Mouse (Mus musculus) thymus, postnatal 4 days (tissue): ENCODE results near the gene Apod.
"Not testable (repeated sequence)": the region's sequence is repeated elsewhere in the genome, so short reads cannot be mapped to it uniquely, and the experiment has no call there.

Experiments used
- DNase-seq: peaks from one replicate; pipeline ENCODE4 v3.0.0; 2021

Gene Apod

DNA sequence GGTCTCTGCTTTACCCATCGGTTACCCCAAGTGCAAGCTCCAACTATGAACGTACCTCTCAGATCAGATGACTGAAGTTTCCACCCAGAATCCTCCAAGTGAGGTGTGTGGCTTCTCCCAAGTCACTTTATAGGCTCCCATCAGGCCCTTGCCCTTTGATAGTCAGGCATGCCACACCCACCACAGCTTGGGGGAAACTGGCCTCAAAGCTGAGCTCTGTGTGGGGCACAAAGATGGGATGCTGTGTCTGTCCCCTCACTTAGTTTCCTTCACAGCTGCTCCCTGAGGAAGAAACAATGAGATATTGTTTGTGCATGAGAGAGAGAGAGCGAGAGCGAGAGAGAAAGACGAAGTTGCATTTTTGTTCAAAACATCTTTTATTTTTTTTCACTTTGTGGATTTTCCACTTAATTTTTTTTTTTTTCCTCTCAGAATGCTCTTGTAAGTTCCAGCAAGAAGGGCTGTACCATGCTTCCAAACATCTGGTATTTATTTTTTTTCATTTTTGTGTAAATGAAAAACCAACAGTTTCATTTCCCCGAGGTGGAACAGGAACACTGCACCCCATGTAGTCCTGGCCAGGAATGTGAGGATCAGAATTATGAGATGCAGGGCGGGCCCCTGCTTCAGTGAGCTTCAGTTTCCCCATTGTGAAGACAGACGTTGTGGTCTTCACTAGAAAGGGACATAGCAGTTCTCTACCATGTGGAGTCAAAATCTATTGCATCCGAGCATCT, at the start of gene Apod:
Gene Apod (minus strand): TSS at position 312 of the 737 bp plus-strand sequence.
- DNase-seq: no peak

DNA sequence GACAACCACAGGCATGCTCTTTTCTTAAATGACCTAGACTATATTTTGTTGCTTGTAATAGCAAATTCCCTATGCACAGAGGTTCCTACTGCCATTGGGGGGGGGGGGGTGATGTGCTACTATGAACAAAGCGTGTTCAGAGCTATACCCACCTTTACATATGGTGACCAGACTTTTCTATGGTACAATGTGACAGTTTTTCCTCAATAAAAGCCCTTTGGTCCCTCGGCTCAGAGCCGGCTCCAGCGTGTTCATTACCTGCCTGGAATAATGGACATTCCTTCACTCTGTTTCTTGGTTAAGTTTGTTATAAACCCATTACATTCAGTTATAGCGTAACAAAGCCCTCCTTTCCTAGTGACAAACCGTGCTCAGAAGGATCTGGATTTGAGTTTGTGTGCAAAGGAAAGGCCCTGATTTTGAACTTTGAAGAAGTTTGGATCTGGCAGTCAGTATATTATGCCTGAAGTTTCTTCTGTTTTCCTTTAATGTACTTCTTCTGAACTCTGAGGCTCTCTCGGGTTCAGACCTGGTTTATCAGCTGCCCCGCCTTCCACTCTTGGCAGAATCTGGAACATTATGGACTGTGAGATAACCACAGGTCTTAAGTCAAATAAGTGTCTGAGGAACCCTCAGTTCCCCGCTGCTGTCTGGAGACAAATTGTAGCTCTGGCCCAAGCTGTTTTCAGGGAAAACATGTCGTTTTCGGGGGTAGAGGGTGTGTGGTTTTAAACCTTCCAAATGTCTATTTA, 49.3 kb upstream of the Apod start:
- DNase-seq: no peak

DNA sequence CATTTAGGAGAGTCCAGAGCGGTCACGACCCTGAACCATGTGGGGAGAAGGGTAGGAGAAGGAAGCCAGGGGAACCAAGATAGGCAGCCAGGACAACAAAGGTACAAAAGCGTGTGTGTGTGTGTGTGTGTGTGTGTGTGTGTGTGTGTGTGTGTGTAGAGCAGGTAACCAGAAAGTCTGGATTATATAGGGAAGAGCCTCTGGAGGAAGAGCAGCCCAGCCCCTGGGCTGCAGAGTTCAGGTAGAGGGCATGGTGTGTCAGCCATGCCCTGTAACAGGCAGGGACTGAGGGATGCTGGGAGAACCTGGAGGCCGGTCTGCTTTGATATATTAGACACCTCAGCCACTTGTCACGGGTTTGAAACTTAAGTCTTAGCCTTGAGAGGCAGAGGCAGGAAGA, 44.9 kb upstream of the Apod start:
- DNase-seq: no peak

DNA sequence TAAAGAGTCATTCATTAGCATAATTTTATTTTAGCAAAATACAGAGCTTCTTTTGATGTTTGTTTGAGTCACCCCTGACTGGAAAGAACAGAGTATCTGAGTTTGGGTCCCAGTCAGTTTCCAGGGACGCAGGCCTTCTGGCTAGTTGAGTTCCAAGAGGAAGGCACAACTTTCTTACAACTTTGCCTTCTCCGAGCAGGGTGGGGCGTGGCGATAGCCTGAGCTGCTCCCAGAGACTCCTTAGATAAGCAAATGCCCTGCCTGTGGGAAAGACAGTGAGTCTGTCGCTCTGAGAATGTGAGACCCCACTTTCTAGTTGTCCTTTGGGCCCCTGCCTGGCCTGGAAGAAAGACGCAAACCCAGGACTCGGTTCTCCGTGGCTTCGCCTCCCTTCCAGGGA, 44.4 kb upstream of the Apod start:
- no peak for DNase-seq

DNA sequence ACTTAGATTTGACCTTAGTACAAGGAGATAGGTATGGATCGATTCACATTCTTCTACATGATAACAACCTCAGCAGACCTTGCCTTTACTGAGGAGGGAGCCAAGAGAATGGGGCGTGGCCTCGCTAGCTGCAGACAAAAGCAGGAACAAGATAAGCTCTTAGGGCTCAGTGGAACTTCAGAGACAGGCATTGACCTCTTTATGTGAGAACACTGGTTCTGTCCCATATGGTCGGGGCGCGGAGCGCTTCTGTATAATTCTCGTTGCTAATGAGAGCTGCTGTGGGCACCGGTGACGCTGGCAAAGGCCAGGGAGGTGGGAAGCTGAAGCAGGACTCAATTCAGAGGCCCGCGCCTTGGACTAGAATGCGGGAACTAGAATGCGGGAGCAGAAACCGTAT, 44.0 kb upstream of the Apod start:
- no peak for DNase-seq

DNA sequence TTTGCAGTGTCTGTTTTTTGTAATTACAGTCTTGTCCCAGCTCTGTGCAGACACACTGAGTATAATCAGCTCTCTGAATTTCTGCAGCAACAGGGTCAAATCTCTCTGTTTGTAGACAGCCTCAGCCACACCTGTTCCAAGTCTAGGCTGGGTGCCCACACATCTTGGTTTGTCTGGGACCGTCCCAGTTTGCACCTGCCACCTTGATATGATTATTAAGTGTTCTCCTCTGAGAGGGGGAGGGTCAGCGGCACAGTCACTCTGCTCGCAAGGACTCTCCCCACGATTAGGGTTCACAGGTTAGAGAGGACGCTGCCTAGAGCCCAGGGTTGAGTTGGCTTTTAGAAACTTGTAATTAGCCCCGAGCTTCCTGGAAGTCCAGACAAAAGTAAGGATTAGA, 41.3 kb upstream of the Apod start:
- no peak for DNase-seq

DNA sequence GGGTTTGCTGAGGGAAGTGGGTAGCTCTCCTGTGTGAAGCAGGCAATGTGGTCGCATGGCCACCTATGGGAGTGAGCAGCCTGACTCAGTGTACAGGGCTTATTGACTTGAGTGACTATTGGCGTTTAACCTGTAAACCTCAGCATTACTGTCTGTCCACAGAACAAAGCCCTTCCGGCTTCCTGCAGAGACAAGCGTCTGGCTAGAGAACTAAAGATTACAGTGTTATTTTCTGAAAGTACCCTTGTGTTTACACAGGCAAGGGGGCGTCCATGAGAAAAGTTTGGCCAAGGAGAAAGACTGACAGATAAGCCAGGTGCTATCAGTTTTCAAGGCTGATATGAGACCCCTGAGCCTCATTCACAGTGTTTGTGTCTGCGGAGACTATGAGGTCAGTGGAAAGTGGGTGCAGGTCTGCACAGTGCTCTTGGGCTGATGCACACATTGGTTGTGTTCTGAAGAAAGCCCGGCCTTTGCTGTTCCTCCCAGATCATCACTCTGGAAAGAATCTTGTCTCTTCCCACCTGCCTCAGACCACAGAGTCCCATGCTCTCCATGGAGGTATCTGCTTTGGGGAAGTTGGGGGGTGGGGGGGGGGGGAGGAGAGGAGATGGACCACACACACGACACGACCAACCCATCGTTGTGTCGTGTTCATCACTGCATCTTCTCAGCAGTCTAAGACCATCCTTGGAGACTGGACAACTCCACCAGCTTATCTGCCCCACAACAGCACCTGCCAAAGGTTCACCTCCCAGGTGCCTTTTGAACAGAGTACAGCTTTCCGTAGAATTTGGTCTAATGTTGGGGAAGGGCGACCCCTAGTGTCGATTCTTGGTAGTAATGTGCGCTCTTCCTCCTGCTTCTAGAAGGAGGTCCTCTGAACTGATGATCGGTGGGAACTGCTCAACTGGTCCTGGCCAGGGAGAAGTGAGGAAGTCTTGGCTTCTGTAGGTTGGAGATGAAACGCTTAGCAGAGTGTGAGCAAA, 40.0 kb upstream of the Apod start:
- DNase-seq: peak; percentile 85

DNA sequence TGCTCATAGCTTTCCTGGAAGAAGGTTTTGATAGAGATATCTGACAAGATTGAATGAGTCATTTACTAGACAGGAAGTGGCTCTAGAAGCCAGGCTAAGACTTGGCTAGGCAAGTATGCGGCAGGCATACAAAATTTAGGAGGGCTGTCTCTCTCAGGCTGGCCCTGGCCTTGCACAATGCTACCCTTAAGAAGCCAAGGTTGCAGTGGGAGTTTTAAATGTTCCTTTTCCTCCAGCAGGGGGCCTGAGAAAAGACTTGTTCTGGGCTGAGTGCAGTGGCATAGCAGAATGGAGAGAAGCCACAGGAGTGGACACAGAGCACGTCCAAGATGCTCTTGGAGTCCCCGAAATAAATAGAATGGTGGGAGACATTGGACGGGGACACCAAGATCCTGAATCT, 38.4 kb upstream of the Apod start:
- DNase-seq: peak; percentile 23

DNA sequence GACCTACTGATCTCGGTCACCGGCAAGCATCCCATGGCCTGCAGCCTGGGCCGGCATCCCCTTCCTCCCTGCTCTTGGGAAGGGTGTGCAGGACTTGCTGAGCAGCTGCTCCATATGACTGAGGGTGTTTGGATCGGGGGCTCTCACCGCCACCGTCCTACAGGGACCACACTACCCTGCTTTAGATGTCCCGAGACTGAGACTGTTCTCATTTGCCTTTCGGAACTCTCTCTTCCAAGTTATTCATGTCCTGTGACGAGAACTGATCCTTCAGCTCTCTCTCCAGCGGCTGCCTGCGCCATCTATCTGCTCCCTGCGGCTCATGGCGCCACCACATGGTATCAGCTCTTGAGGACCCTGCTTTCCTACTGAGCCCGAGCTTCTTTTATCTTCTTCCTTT, 33.0 kb upstream of the Apod start:
- peak; percentile 18 for DNase-seq

DNA sequence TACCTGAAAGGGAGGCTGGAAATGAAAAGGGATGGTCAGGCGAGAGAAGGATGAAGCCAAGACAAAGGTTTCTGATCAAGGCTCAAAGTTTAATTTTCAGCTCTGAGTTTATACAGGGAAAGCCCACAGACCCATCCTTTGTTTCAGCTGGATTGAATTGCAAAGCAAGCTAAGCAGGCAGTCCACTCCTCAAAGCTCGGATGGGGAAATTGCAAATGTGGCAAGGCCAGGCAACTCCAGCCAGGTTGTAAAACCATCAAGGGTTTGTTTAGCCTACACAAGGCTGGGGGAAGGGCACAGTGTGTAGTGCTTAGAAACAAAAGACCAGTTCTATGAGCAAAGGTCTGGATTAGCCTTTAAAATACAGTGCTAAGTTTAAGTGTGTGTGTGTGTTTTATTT, 28.4 kb upstream of the Apod start:
- DNase-seq: no peak

DNA sequence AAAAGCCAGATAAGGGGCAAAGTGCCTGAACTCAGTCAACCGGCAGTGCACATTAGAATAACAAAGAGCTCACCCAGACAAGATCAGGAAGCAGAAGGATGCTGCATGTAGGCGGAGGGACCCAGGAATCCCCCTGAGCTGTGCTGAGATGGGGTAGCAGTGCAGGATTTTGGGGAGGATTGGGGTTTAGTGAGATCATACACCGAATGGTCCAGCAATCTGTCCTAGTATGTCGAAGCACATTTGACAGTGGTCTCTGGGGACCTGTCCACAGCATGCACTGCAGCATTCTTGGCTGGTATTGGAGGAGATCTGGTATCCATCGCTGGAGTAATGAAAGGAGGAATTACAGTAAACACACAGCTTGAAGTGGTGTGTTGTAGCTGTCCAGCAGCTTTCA, 27.9 kb upstream of the Apod start:
- DNase-seq: no peak

DNA sequence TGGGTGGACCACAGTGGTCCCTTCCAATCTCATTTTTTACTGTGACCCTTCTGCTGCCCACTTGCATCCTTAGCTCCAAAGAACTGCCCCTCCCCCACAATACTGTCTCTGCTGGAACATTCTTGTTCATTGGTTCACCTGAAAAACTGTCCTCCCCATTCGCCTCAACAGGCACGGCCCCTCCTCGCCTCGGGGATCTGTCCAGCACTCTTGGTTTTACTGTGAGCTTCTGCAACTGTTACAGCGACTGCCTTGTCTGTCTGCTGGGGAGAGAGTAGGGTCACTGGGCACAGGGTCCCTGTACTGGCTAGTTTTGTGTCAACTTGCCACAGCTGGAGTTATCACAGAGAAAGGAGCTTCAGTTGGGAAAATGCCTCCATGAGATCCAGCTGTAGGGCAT, 24.7 kb upstream of the Apod start:
- DNase-seq: no peak

DNA sequence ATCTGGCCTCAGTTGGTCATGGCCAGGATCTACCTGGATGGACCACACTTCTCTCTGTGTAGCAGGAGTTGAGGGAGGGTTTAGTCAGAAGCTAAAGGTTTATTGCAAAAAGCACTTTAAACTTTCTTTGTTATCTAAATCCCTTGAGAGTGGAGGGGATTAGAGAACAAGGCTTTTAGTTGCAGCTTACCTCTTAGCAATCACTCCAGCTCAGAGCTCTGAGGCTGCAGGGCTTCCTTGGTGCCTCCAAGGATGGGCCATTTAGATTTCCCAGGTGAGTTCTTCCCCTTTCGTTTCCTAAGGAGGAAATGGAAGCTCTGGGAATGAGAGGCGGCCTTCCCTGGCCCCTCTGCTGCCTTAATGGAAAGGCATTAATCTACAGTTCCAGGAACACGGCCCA, 23.3 kb upstream of the Apod start:
- no peak for DNase-seq

DNA sequence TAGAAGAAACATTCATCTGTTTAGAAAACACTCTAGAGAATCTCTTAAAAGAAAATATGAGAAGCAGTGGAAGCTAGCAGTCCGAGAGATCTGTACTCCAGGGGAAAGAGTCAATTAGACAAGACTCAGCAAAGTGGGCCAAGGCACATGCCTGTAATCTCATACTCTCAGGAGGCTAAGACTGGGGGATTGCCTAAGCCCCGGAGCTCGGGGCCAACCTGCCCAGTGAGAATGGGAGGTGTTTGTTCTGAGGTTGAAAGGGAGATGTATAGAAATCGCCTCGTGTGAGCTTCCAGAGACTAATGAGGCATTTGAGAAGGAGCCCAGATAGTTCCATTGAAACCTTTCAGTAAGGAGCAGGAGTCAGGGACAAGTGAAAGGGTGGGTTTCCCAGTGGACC, 20.2 kb upstream of the Apod start:
- no peak for DNase-seq

DNA sequence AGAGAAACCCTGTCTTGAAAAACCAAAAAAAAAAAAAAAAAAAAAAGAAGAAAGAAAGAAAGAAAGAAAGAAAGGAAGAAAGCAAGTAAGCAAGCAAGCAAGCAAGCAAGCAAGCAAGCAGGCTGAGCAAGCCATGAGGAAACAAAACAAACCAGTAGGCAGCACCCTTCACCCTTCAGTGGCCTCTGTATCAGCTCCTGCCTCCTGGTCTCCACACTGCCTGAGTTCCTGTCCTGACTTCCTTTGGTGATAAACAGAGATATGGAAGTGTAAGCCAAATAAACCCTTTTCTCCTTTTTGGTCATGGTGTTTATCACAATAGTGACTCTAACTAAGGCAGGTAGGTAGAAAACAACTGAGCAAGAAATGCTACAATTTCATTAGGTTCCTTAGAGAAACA, 18.0 kb upstream of the Apod start:
- DNase-seq: no peak

DNA sequence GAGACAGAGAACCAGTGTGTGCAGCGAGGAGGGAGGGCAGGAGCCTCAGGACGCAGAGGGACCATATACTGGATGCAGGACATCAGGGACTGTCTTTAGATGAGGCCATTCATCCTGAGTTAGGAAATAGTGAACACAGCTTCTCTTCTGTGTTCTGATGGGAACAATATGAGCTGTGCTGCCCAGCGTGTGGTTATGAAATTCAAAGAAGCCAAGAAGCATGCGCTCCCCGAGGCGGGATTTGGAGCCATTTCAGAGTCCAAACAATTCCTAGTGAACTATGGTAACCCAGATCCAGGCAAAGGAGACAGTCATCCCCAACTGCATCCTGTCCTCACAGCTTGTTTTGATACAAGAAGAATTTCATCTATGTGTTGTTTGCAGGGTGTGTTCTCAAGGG, 16.4 kb upstream of the Apod start:
- not testable (repeated sequence) for DNase-seq

DNA sequence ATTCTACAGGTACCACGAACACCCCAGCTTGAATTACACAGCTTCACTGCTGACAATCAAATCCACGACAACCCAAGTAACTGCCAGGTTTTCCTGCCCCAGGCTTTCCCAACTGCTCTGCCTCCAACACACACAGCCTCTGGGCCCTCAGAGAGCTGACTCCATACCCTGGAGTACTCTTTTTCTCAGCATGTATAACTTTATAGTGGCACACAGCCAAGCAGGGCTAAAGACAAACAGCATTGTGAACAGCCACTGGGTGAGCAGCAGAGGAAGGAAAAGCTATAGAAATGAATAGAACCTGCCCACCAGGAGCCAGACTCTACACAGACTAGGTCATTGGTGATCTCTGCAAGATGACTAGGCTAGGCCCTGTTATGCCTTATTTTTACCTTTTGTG, 15.1 kb upstream of the Apod start:
- DNase-seq: no peak

DNA sequence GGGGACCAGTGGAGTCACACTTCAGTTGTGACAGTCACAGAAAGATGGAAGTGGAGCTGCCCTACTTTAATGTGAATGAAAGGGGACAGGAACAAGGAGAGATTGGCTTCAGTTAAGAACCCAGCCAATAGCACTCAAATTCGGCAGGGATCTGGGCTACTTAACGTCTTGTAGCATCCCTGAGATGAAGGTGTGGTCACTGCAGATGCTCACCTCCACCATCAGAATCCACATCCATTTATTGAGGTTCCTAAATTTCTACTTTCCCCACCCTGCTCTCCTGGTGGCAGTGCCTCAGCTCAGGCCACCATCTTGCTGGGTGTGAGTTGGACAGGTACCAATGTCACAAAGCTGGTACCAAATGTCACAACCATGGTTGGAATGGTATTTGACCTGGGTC, 13.3 kb upstream of the Apod start:
- DNase-seq: no peak

DNA sequence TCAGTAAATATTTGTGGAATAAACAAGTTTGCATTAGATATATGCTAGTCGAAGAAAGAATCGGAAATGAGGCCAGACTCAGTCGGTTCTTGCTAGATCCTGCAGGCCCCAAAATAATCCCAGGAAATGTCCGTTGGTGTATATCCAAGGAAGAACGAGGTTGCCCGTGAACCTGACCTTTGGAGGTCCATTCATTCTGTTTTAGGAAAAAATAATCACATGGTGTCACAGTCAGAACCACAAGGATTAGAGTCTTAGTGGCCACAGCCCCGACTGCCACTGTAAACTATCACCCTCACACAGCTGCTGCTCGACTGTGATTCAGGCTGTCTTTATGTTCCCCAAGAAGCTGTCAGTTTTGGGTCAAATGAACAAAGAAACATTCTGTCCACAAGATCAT, 12.8 kb upstream of the Apod start:
- no peak for DNase-seq

DNA sequence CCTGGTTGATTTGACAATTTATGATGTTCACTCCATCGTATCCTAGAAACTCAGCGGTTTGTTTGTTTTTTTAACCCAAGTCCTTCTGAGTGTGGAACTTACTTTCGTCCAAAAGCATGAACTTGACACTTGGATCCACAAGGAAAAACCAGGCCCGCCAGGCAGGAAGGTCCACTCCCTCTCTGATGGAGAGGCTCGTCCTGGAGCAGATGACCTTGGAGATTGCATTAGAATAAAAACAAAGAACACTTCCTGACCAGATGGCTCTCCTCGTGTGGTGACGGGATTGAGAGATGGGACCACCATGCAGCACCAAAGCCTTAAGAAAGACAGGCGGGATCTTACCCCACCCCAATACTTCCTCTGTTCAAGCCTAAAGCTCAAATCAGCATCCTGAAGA, 12.1 kb upstream of the Apod start:
- no peak for DNase-seq

DNA sequence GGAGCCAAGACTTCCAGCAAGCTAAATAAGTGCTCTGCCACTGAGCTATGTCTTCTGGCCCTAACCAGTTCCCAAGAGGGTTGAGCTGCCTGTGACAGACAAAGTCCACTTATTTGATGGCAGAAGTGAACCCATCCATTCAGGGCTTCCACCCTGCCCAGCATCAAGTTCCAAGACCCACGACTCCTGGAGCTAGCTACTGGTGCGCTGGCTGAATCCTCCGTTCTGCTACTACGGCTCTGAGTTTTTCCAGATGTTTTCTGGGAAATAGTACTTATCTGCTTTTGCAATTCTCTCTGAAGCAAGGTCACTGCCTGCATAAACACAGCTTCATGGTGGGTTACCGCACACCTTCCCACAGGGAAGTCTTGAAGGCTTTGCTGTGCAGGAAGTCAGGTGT, 11.4 kb upstream of the Apod start:
- no peak for DNase-seq

DNA sequence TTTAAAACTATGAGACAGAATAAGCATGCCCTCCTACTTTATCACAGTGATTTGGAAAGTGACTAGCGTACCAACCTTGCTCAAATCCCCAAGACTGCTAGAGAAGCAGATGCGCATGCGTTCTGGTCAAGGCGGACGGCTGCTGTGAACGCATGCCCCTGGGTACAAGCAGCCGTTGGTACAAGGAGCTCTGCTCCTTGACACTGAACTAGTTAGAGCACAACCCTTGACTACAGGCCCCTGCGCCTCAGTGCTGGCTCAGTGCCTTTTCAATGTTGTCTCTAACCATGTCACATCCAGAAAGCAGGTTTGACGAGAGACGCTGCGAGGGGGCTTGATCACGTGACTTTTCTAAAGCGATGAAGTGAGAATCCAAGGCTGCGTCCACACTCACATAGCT, 10.5 kb upstream of the Apod start:
- DNase-seq: no peak

DNA sequence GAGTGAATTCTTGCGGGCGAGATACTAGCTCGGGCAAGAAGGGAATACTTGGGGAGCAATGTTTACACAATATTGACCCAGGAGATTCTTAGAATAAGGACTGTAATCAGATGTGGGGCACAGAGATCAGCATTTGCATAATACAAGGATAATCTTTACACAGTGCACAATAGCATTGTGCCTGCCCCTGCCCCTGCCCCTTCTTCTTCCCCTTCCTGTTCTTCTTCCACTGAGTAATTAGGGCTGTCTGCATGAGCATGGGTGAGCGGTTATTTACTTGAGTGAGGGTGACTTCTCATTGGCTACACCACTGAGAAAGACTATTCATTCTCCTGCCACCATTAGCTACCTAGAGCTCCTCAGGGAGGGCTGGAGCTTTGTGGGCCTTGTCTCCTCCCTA, 6.9 kb upstream of the Apod start:
- no peak for DNase-seq

DNA sequence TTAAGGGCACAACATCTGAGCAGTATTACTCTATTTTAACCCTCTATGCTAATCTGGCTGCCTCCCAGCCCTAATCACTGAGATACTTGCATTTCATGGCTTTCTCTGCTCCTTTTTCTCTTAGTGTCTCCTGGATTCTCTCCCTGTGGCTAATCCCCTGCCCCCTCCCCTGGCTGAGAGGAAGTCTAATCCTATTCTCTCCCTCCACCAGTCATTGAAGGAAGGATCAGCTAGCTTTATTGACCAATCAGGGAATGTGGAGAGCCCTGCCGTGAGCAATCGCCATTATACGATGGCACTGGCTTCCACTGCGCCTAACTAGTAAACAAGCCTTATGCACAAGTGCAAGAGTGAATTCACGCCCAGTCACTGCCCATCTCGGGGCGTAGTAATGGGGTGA, 6.3 kb upstream of the Apod start:
- no peak for DNase-seq
